Mouse (Mus musculus) left cerebral cortex, postnatal 10 days (tissue): Measurements from ENCODE around the gene Fkbp6. TPM values are rescaled to one million over a fixed set of nuclear protein-coding genes. Genes with fewer than 3 reads are reported as not detected.

Experiments
- DNase-seq, 2 experiments: peaks; one replicate each; pipeline ENCODE4 v3.0.0; 2021 to 2022; ENCODE audit warnings: low spot score in 2 of 2, mixed read lengths in 1 of 2; ENCODE audit errors: extremely low spot score in 1 of 2
- intact Hi-C: fragments of 180-260 bp; cut with DNase I; formaldehyde crosslinking; loops from one replicate; pipeline ENCODE4 v1.15.1; 2025
- total RNA-seq, 2 experiments: library from RNA; stranded (reverse); gene quantifications; 2 replicates each; pipeline ENCODE4 v1.2.3; 2021

The Fkbp6 gene
- total RNA-seq, 2 experiments from 2014 or later: 0.65 TPM; not detected in 1

DNA sequence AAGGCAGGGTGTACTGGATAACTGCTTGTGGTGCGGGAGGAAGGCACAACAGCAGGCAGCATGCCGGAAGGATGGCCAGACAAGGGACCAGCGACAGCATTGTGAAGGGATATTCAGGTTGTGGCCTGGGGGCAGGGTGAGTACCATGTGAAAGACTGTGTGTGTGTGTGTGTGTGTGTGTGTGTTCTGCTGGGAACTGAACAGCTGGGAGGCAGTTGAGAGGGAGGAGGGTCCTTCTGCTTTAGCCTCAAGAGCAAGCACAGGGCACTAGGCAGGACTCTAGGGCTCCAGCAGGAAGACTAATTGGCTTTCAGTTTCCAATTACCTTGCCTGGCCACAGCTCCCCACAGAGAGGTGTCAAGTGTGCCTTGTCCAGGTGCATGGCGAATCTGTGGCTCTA, 58.7 kb downstream of the Fkbp6 start:
- no peak for DNase-seq
- intact Hi-C loops: no loop called here

DNA sequence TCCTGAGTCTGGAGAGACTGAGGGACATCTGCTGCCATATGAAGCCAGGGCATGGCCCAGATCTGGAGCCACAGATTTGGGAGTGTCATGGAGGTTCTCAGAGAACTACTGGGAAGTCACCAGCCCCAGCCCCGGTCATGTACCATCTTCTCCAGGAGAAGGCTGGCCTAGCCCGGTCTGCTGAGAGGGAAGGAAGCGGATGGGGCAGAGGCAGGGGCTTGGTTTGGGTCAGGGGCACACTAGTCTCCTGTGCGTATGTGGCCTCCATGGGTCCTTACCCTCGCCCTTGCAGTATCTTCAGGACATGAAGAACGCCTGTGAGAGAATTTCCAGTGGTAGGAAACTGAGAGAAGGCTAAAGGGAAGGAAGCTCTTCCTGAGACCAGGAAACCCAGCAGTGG, 59.1 kb downstream of the Fkbp6 start:
- no peak for DNase-seq
- intact Hi-C loops: no loop called here

DNA sequence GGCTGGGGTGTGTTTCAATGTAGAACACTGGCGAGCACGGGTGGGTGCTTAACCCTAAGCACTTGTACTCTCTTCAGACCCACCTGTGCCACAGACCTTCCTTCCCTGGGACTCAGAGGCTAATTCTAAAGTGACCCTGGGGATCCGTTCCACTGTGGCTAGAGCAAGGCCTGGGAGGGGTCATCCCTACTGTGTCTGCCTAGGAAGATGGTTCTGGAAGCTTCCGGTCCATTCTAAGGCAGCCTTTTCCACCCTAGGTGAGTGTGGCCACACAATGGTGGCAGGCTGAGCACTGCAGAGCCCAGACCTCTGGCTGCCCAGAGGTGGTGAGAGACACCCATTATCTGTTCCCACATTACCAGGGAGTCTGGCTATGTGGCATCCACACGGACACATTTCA, 62.9 kb downstream of the Fkbp6 start:
- intact Hi-C loops: no loop called here
- DNase-seq: no peak

DNA sequence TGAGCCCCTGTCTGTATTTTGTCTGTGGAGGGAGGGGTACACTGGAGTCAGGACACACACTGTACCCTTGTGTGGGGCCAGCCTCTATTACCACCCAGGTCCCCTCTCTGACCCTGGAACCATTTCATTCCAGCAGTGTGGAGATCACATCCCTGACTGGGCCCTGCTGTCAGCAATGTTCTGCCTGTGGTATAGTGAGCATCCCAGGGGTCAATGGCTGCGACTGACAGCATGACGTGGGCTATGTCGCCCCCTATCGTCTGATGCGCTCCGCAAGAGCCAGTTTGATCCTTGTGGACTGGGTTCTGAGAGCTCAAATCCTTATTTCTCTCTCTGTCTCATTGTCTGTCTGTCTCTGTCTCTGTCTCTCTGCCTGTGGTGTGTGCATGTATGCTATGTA, 63.7 kb downstream of the Fkbp6 start:
- intact Hi-C loops: no loop called here
- DNase-seq: peak; percentile 57 to 83

DNA sequence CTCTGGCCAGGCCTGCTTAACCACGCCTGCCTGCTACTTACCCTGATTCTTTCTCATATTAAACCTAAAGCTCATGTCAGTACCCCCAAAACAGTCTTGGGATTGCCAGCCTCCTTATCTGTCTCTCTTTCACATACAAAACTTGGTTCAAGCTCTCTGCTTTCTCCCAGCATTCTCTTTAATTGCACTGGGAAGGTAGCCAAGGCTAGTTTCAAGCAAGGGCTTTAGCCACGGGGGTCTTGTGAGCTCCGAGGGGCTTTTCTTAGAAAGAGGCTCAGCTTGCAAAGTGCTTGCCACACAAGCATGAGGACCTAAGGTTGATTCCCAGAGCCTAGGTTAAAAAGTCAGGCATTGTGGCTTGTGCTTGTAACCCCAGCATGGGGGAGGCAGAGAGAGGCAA, 64.6 kb downstream of the Fkbp6 start:
- peak in 1 of 2 experiments; percentile 5 for DNase-seq
- intact Hi-C loops: no loop called here

DNA sequence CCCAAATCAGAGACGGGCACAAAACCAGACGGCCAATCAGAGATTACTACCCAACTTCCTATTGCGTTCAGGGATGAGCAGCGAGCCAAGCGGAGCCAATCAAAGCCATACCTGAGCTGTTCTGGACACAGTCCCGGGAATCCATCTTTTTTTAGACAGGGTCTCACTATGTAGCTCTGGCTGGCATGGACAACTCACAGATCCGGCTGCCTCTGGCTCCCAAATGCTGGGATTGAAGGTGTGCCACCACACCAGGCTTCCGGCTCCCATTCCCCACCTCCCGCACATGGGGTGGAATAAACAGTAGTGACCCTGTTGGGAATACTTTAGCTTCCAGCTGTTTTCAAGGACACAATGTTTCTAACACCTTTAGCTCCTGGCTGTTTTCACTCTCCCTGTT, 69.6 kb downstream of the Fkbp6 start:
- intact Hi-C loops: no loop called here

DNA sequence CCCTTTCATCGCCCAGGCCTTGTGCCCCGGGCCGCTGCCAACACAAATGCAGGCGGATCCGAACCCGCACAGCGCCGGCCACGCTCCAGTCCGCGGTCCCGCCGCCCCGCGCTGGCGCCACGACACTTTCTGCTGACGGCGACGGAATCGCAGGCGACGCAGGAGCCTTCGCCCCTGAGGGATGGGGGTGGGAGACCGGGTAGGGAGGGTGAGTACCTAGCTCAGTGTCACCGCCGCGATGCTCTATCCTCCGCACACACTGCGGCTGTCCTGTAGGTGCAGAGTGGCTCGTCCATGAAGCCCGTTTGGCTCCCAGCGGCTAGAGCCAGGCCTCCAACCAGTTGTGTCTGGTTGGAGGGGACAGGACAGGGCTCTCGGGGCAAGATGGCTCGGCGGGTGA, 73.2 kb downstream of the Fkbp6 start:
- DNase-seq: peak in 1 of 2 experiments; percentile 35
- intact Hi-C loops: no loop called here

More for the DNA sequence above, 69.6 kb downstream of the Fkbp6 start:
- no peak for DNase-seq

DNA sequence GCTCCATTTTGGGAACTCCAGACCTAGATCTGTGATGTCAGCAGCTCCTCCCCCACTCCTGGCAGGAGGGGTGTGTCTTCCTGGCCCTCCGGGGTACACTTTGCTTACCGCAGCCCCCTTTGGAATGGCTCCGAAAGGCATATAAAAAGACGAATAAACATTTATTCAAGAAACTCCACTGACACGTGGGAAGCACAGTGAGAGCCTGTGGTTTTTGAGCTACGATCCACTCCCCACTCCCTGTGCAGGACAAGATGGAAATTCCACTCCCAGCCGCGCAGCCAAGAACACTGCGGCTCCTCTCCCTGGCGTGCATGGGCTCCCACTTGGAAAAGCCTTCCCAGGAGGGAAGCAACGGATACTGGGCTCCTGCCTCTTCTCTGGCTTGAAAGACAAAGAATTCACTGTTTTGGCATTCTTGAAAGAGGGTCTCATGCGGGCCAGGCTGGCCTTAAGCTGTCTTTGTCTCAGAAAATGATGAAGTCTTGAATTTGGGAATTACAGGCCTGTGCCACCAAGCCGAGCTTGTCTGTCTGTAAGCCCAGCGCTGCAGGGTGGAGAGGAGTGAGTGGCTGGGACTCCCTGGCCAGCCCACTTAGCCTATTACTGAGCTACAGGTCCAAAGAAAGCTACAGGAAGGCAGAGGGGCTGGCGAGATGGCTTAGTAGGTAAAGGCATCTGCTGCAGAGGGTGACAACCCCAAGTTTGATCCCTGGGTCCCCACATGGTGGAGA, 75.0 kb downstream of the Fkbp6 start:
- intact Hi-C loops: no loop called here
- peak; percentile 5 to 38 for DNase-seq

DNA sequence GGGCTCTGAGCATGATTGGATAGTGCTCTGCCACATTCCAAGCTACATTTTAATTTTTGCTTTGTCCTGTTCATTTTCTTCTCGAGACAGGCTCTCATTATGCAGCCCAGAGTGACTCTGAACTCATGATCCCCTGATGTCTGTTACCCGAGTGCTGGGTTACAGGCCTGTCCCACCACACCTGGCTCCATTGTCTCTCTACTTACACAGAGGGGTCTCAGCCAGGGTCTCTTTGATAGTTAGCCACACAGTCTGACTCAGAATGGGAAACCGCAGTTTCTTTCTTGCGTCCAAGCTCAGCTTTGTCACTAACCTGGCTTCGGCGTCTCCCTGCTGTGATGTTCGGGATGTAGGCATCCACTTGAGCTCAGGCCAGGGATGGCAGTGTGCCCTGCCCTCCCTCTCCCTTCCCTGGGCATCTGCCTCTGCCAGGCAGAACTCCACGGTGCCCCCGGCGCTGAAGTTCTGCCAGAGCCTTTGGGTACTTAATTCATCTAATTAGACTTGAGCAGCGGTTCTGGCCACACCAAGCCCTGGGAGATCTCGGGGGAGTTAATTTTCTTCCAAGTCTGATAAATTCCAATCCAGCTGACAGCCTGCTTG, 78.2 kb downstream of the Fkbp6 start:
- peak; percentile 59 to 63 for DNase-seq
- intact Hi-C loops: no loop called here

DNA sequence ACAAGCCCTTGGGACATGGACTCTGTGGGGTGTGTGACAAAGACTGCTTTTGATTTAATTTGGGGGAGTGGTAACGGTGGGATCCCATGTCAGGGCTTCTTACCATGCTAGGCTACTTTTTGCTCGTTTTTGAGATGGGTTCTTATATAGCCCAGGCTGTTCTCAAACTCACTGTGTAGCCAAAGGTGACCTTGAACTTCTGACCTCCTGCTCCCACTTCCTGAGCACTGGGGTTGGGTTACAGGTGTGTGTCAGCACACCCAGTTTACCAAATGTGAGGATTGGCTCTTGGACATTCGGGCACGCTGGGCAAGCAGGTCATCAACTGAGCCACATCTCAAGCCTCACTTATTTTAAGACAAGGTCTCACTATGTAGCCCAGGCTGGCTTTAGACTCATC, 79.5 kb downstream of the Fkbp6 start:
- intact Hi-C loops: no loop called here
- DNase-seq: no peak

DNA sequence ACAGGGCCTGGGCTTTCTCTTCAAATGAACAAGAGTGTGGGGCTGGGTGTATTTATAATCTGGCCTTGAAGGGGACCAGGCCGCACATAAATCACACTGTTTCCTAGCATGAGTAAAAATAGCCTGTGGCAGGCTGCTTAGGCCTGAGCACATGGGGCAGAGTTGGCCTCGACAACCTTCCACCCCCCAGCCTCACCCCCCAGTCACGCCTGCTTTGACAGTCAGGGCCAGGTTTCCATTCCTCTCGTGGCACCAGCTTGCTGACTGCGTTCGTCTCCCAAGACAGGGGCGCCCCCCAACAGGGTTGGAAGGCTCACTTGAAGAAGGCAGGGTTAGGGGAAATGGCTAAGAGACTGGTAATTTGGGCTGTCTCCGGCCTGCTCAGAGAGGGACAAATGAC, 80.4 kb downstream of the Fkbp6 start:
- DNase-seq: no peak
- intact Hi-C loops: no loop called here

DNA sequence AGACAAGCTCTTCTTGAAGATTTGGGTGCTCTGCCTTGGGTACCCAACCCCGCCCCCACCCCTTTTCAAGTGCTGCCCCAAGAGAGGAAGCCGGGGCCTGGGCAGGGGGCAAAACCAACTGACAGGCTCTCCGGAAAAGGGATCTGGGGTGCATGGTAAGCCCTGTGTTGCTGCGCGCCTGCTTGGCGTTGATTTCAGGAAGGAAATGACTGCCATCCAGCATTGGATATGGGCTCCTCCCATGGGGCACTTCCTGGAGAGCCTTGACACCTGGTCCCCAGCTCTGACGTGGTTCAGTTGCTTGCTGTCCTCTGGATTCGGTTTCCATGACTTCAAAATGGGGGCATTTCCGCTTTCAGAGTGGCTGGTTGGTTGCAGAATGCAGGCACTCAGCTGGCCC, 85.3 kb downstream of the Fkbp6 start:
- intact Hi-C loops: no loop called here
- peak in 1 of 2 experiments; percentile 41 for DNase-seq

DNA sequence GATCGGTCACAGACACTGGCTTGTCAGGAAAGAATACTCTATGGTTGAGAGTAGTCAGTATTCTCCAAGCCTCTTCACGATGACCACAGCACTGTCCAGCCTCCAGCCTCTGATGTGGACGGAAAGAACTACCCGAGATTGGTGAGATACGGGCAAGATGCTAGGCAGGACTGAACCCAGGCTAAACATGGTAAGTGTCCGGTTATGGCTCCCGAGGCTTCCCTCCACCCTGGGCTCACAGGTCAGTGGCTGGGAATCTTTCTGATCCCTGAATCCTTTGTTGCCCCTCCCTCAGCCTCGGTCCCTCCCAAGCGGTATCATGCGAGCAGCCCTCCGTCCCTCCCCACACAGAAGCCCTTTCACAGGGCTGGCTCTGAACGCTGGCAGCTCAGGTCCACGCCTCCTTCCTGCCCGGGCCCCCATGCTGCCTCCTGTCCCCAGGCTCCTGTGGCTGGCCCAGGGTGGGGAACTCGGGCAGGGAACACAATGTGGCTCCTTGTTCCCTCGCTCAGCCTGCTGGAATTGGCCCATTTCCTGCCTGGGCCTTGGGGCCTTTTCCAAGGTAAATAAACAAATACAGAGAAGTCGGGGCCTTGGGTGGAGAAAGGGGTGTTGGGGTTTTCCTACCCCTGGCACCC, 85.9 kb downstream of the Fkbp6 start:
- intact Hi-C loops: no loop called here
- peak; percentile 62 to 81 for DNase-seq

DNA sequence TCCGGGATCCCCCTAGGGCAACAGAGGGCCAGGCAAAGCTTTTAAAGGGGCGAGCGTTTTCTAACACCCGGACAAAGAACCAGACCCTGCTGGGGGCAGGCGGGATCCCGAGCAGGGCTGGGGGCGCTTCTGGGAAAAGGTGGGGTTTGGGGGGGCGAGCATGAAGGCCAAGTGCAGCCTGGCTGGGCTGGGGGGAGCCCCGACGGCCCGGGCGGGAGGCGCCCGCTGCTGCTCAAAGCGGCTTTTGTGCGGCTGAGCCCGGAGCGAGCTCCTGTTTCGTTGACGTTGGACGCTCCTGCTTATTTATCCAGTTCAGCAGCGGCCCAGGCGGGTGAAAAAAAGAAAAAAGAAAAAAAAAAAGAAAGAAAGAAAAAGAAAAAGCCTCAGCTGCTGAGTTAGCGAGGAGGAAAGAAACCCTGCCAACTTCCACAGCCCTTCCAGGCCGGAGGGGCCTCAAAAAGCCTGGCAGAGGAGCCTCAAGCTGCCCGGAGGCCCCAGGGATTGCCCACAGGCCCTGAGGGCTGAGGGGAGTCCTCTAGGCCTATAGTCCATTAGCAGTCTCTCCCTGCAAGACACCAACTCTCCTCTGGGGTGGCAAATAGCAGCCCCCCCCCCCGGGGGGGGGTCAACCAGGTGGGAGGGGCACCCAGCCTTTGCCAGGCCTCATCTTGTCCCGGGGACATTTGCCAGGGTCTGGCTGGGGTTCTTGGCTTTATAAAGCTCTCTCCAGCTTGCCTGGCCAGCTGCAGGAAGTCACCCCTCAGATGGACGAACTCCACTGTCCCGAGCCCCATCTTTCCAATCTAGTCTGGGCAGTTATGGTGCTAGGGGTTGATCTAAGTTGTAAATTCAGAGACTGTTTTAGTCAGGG, 91.3 kb downstream of the Fkbp6 start:
- DNase-seq: peak; percentile 28 to 67

DNA sequence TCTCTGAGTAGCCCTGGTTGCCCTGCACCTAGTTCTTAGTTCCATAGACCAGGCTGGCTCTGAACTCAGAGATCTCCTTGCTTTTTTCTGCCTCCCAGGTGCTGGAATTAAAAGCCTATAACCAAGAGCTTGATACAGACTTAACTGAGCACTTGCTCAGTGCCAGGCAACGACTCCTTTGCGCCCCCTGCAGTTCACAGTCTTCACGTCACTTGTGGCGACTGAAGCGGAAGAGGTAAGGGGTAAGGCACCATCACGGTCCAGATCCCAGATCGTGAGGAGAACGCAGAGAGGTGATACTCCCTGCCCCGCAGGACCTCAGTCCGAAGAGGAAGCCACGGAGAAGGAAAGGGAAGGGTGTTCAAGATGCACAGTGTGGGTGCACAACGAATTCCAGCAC, 92.3 kb downstream of the Fkbp6 start:
- intact Hi-C loops: no loop called here
- no peak for DNase-seq

More for the DNA sequence above, 91.3 kb downstream of the Fkbp6 start:
- intact Hi-C loops: no loop called here

DNA sequence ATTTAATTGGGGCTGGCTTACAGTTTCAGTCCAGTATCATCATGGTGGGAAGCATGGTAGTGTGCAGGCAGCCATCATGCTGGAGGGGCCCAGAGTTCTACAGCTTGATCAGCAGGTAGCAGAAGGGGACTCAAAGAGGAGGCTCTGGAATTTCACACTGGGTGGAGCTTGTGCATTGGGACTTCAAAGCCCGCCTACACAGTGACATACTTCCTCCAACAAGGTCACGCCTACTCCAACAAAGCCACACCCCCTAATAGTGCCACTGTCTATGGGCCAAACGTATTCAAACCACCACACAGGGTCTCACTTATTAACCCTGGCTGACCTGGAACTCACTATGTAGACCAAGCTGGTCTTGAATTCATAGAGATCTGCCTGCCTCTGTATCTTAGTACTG, 93.7 kb downstream of the Fkbp6 start:
- no peak for DNase-seq
- intact Hi-C loops: no loop called here

DNA sequence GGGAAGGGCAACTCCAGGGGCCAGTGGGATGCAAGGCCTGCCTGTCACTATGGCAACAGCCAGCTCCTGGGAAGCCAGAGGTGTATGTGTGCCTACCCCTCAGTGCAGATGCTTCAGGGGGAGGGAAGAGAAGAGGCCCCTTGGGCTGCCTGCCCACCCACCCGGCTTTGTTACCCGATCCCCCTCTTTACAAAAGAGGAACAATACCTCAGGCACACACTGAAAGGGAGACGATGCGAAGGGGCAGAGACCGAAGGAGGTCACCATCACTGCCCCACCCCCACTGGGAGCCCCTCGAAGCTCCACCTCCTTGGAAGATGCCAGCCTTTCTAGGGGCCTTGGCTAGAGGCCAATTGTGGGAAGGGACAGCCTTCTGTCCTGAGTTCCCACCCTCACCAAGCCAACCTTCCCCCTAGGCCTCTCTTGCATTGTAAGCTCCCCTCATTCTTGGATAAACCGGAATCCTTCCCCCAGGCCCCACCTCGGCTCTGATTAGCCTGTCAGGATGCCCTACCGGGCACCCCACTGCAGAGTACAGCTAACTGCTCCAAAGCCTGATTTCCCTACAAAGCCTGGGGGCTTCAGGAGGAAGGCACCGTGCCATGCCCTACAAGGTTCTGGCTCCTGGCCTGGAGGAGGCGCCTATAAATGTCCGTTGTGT, 96.0 kb downstream of the Fkbp6 start:
- intact Hi-C loops: no loop called here
- peak in 1 of 2 experiments; percentile 61 for DNase-seq

DNA sequence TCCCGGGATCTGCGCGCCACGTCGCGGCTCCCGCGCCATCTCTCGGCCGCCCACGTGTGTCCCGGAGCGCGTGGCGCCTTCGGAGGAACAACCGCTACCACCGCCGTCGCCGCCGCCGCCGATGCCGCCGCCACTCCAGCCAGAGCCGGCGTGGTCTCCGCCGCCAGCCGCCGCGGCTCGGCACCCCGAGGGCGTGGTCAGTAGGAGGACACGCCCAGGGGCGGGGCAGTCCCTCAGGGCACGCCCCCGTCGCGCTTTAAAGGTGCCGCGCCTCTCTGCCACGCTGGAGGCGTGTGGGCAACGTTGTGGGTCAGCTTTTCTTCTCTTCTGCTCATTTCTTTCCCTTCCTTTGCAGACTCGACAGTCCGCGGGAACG, 98.8 kb downstream of the Fkbp6 start, which contains the start of gene Fzd9:
Gene Fzd9 (minus strand): TSS at position 152 of the 376 bp plus-strand sequence.
- DNase-seq: peak; percentile 80 to 90
- intact Hi-C loops: no loop called here
